Mouse (Mus musculus) heart, postnatal 0 days (tissue): Measurements from ENCODE around the gene Clec4g.

ENCODE experiments used
- CTCF ChIP-seq: IDR thresholded peaks from 2 replicates; pipeline ENCODE4 v1.5.1; 2016; ENCODE audit warnings: antibody characterized with exemption, control low read depth, low read depth
- EP300 ChIP-seq: IDR thresholded peaks from 2 replicates; pipeline ENCODE4 v1.6.1; 2016; ENCODE audit warnings: antibody characterized with exemption, low read depth

GRCm38 (mm10) chr8:3684530-3684929 is 35.9 kb downstream of the Clec4g start:
- no peak for TF ChIP-seq EP300
- TF ChIP-seq CTCF = no peak
